Mouse (Mus musculus): Measurements from ENCODE around the gene Akt3. TPM values are rescaled to one million over a fixed set of nuclear protein-coding genes. Genes with fewer than 3 reads are reported as not detected.

Gene Akt3
- total RNA-seq, 1 experiment from 2014 or later = 104 TPM

- ATAC-seq (ENCODE audit: extremely low read depth, insufficient number of reproducible peaks, low FRiP score, poor library complexity, severe bottlenecking) = peak; percentile 28; the same call in 1 of the 2 replicates
Observed at GRCm38 (mm10) chr1:176996630-176997201, 261.3 kb downstream of the Akt3 start.

- no peak for ATAC-seq (ENCODE audit: extremely low read depth, insufficient number of reproducible peaks, low FRiP score, poor library complexity, severe bottlenecking)
Observed at GRCm38 (mm10) chr1:176996166-176996565, 261.8 kb downstream of the Akt3 start.

GRCm38 (mm10) chr1:176995419-176995775, 262.6 kb downstream of the Akt3 start:
- ATAC-seq (ENCODE audit: extremely low read depth, insufficient number of reproducible peaks, low FRiP score, poor library complexity, severe bottlenecking) = no peak

GRCm38 (mm10) chr1:176994707-176995418, 263.1 kb downstream of the Akt3 start:
- ATAC-seq (ENCODE audit: extremely low read depth, insufficient number of reproducible peaks, low FRiP score, poor library complexity, severe bottlenecking) = no peak

- ATAC-seq (ENCODE audit: extremely low read depth, insufficient number of reproducible peaks, low FRiP score, poor library complexity, severe bottlenecking) = no peak
Observed at GRCm38 (mm10) chr1:176994087-176994486, 263.9 kb downstream of the Akt3 start.

GRCm38 (mm10) chr1:176993141-176994010, 264.6 kb downstream of the Akt3 start:
- peak; percentile 79 for ATAC-seq (ENCODE audit: extremely low read depth, insufficient number of reproducible peaks, low FRiP score, poor library complexity, severe bottlenecking)

GRCm38 (mm10) chr1:176992517-176992916, 265.5 kb downstream of the Akt3 start:
- no peak for ATAC-seq (ENCODE audit: extremely low read depth, insufficient number of reproducible peaks, low FRiP score, poor library complexity, severe bottlenecking)

GRCm38 (mm10) chr1:176991473-176991872, 266.5 kb downstream of the Akt3 start:
- ATAC-seq (ENCODE audit: extremely low read depth, insufficient number of reproducible peaks, low FRiP score, poor library complexity, severe bottlenecking) = no peak

- no peak for ATAC-seq (ENCODE audit: extremely low read depth, insufficient number of reproducible peaks, low FRiP score, poor library complexity, severe bottlenecking)
Observed at GRCm38 (mm10) chr1:176986990-176987740, 270.8 kb downstream of the Akt3 start.

- peak; percentile 78 for ATAC-seq (ENCODE audit: extremely low read depth, insufficient number of reproducible peaks, low FRiP score, poor library complexity, severe bottlenecking)
Observed at GRCm38 (mm10) chr1:176986275-176986674, 271.7 kb downstream of the Akt3 start.

GRCm38 (mm10) chr1:176985691-176986090, 272.3 kb downstream of the Akt3 start:
- no peak for ATAC-seq (ENCODE audit: extremely low read depth, insufficient number of reproducible peaks, low FRiP score, poor library complexity, severe bottlenecking)

GRCm38 (mm10) chr1:176982671-176983070, 275.3 kb downstream of the Akt3 start:
- no peak for ATAC-seq (ENCODE audit: extremely low read depth, insufficient number of reproducible peaks, low FRiP score, poor library complexity, severe bottlenecking)

GRCm38 (mm10) chr1:176981511-176981910, 276.5 kb downstream of the Akt3 start:
- ATAC-seq (ENCODE audit: extremely low read depth, insufficient number of reproducible peaks, low FRiP score, poor library complexity, severe bottlenecking) = no peak

GRCm38 (mm10) chr1:176980801-176981400, 277.1 kb downstream of the Akt3 start:
- ATAC-seq (ENCODE audit: extremely low read depth, insufficient number of reproducible peaks, low FRiP score, poor library complexity, severe bottlenecking) = peak; percentile 40

GRCm38 (mm10) chr1:176980140-176980539, 277.9 kb downstream of the Akt3 start:
- ATAC-seq (ENCODE audit: extremely low read depth, insufficient number of reproducible peaks, low FRiP score, poor library complexity, severe bottlenecking) = no peak

- ATAC-seq (ENCODE audit: extremely low read depth, insufficient number of reproducible peaks, low FRiP score, poor library complexity, severe bottlenecking) = no peak
Observed at GRCm38 (mm10) chr1:176979235-176979634, 278.8 kb downstream of the Akt3 start.

- no peak for ATAC-seq (ENCODE audit: extremely low read depth, insufficient number of reproducible peaks, low FRiP score, poor library complexity, severe bottlenecking)
Observed at GRCm38 (mm10) chr1:176973356-176974088, 284.5 kb downstream of the Akt3 start.

GRCm38 (mm10) chr1:176971479-176971797, 286.6 kb downstream of the Akt3 start:
- ATAC-seq (ENCODE audit: extremely low read depth, insufficient number of reproducible peaks, low FRiP score, poor library complexity, severe bottlenecking) = no peak
